19 mouse cellular contexts compared by ENCODE assay signal in genomic region chr4:115848083-115848482, GRCm38 (mm10). TPM values are rescaled to one million over a fixed set of nuclear protein-coding genes. Genes with fewer than 3 reads are reported as not detected.
DNase-seq lines count a peak whose midpoint lies in the region; ATAC-seq and TF ChIP-seq lines count a peak whose summit lies in the region.
"Had no signal": no experiment of that assay in that cellular context is flagged by ENCODE, and none has a peak within 500 bp of the region (broad histone marks: within the 10 kb centered on the region; RNA-seq: fewer than 3 reads in every experiment).

No protein-coding gene starts in this region.

- H3K9me3 ChIP-seq in liver, embryonic 12.5 days (replicated peaks): no peaks in the 10 kb centered on the region
- H3K9me3 ChIP-seq in hindbrain, postnatal 0 days (ENCODE audit: low read length): no peaks in the 10 kb centered on the region
- H3K9me3 ChIP-seq: forebrain, embryonic 10.5 days; kidney, embryonic 15.5 days had no signal

- H3K9ac ChIP-seq in liver, embryonic 12.5 days: peak overlapping the region; percentile 65
- no peak overlapping the region for H3K9ac ChIP-seq in hindbrain, postnatal 0 days (replicated peaks; ENCODE audit: low read length)
- H3K9ac ChIP-seq: kidney, embryonic 15.5 days had no signal

- no peaks in the 10 kb centered on the region for H3K79me2 ChIP-seq in myocyte (ENCODE audit: control insufficient read depth, insufficient read depth)

- peak overlapping the region; percentile 74; the same call in 1 of the 2 replicates for H3K27ac ChIP-seq in layer of hippocampus, adult 2 months
- peak overlapping the region; percentile 98 for H3K27ac ChIP-seq in bone marrow macrophage, adult 2 months (ENCODE audit: insufficient read depth, low read depth, low read length)
- peak overlapping the region; percentile 94 for H3K27ac ChIP-seq in liver, embryonic 12.5 days
- no peak overlapping the region for H3K27ac ChIP-seq in hindbrain, postnatal 0 days
- H3K27ac ChIP-seq: kidney, embryonic 15.5 days had no signal

- WGBS in liver, embryonic 12.5 days (ENCODE audit: insufficient replicate concordance): 28% methylated on average over 1 of the region's 1 CpGs
- 100% methylated on average over 1 of the region's 1 CpGs for WGBS in hindbrain, postnatal 0 days

- TF ChIP-seq POLR2A in bone marrow macrophage, adult 2 months (IDR thresholded peaks at IDR 0.05; ENCODE audit: borderline replicate concordance, low read depth, low read length): no peak
- TF ChIP-seq POLR2A in myocyte (IDR thresholded peaks at IDR 0.05; ENCODE audit: insufficient read length, low read depth): no peak

- no peak overlapping the region for H3K4me3 ChIP-seq in layer of hippocampus, adult 2 months
- peak overlapping the region; percentile 31; the same call in 1 of the 2 replicates for H3K4me3 ChIP-seq in bone marrow macrophage, adult 2 months (ENCODE audit: insufficient read depth, low read length)
- no peak overlapping the region for H3K4me3 ChIP-seq in liver, embryonic 12.5 days
- no peak overlapping the region for H3K4me3 ChIP-seq in myocyte
- no peak overlapping the region for H3K4me3 ChIP-seq in hindbrain, postnatal 0 days (ENCODE audit: low read length)
- H3K4me3 ChIP-seq: forebrain, embryonic 10.5 days; kidney, embryonic 15.5 days had no signal

- DNase-seq in layer of hippocampus, adult 2 months (ENCODE audit: low spot score in 2 of 2): no peak
- DNase-seq in layer of hippocampus, postnatal 25 days (ENCODE audit: extremely low spot score in 1 of 2, low spot score in 1 of 2): no peak
- no peak for DNase-seq in hindbrain, postnatal 0 days (ENCODE audit: low spot score)
- DNase-seq in adrenal gland, adult 2 months: no peak
- no peak for DNase-seq in T-cell, adult 2 months (ENCODE audit: low spot score)
- DNase-seq: adrenal gland, postnatal 25 days; cerebellum, adult 18-20 months; lung, postnatal 14 days; thymus, postnatal 36 days had no signal

- peaks cover 76% of the 10 kb centered on the region for H3K4me1 ChIP-seq in bone marrow macrophage, adult 2 months (ENCODE audit: control insufficient read depth, insufficient read depth, low read length)
- peaks cover 88% of the 10 kb centered on the region for H3K4me1 ChIP-seq in liver, embryonic 12.5 days
- H3K4me1 ChIP-seq in hindbrain, postnatal 0 days (ENCODE audit: insufficient read depth, low read length): no peaks in the 10 kb centered on the region
- H3K4me1 ChIP-seq: kidney, embryonic 15.5 days had no signal

- peaks cover 86% of the 10 kb centered on the region for H3K36me3 ChIP-seq in liver, embryonic 12.5 days
- peaks cover 18% of the 10 kb centered on the region for H3K36me3 ChIP-seq in myocyte (ENCODE audit: control insufficient read depth, insufficient read depth)
- no peaks in the 10 kb centered on the region for H3K36me3 ChIP-seq in hindbrain, postnatal 0 days (ENCODE audit: insufficient read depth, low read length)

- peak overlapping the region; percentile 69 for H3K4me2 ChIP-seq in liver, embryonic 12.5 days
- H3K4me2 ChIP-seq in myocyte (ENCODE audit: low read depth): no peak overlapping the region
- no peak overlapping the region for H3K4me2 ChIP-seq in hindbrain, postnatal 0 days (ENCODE audit: low read depth, low read length)
- H3K4me2 ChIP-seq: kidney, embryonic 15.5 days had no signal

- H3K27me3 ChIP-seq in liver, embryonic 12.5 days (replicated peaks): no peaks in the 10 kb centered on the region
- no peaks in the 10 kb centered on the region for H3K27me3 ChIP-seq in myocyte (ENCODE audit: control insufficient read depth, insufficient read depth, insufficient read length)
- H3K27me3 ChIP-seq in hindbrain, postnatal 0 days (ENCODE audit: insufficient read depth, low read length): no peaks in the 10 kb centered on the region
- H3K27me3 ChIP-seq: kidney, embryonic 15.5 days had no signal

- ATAC-seq in liver, embryonic 12.5 days: peak; percentile 23; the same call in 1 of the 2 replicates
- ATAC-seq in hindbrain, postnatal 0 days: no peak

- no peak overlapping the region for H3ac ChIP-seq in myocyte (ENCODE audit: control insufficient read depth, insufficient read length)

- TF ChIP-seq CTCF in layer of hippocampus, adult 2 months (conservative IDR thresholded peaks at IDR 0.05): no peak
- no peak for TF ChIP-seq CTCF in bone marrow macrophage, adult 2 months (IDR thresholded peaks at IDR 0.05; ENCODE audit: low read depth, low read length)
- no peak for TF ChIP-seq CTCF in hindbrain, postnatal 0 days (IDR thresholded peaks at IDR 0.05; ENCODE audit: low read depth)

TF ChIP-seq in myocyte, 11 proteins besides CTCF, POLR2A, EP300 and RAD21:
- TF ChIP-seq REST (IDR thresholded peaks at IDR 0.05; ENCODE audit: insufficient read depth, insufficient read length): no peak
- TF ChIP-seq MYOD1 (IDR thresholded peaks at IDR 0.05; ENCODE audit: control insufficient read depth in 1 of 3, insufficient read length in 2 of 3, low read depth in 2 of 3): peak in 2 of 3 experiments; percentile 21 to 32

RNA-seq across cellular contexts. Expression of gene Mknk1, which starts 9.1 kb away (rescaled TPM):
- total RNA-seq in layer of hippocampus, adult 2 months (2021): 10 to 100 TPM; 49.5 to 55.6 TPM
- 10 to 100 TPM; 39.5 to 53.9 TPM for total RNA-seq in layer of hippocampus, postnatal 25 days (2021)
- polyA plus RNA-seq in bone marrow macrophage, adult 2 months (2012; ENCODE audit: insufficient read depth, insufficient read length, missing spikeins): 138 and 149 TPM in 2 replicates
- 45.2 and 47.2 TPM in 2 replicates for polyA plus RNA-seq in liver, embryonic 12.5 days (2016; fragmentation: Nextera tagmentation; extraction: Ambion mirVana)
- 31.7 TPM for polyA plus RNA-seq in myocyte (2012; fragmentation: generic; extraction: Trizol)
- total RNA-seq in hindbrain, postnatal 0 days (2014; rRNA removed): 18.4 and 23.2 TPM in 2 replicates
- 22.0 and 24.5 TPM in 2 replicates for polyA plus RNA-seq in hindbrain, postnatal 0 days (2015; fragmentation: Nextera tagmentation; extraction: Ambion mirVana)
- 10 to 100 TPM; 36.4 to 41.6 TPM for total RNA-seq in adrenal gland, adult 2 months (2021)
- polyA plus RNA-seq in adrenal gland, adult 2 months (2012; rRNA removed): 47.0 and 60.2 TPM in 2 replicates

RNA-seq across cellular contexts. Expression of gene Mob3c, which starts 20.2 kb away (rescaled TPM):
- total RNA-seq in layer of hippocampus, adult 2 months (2021): 1 to 10 TPM; 4.8 to 5.0 TPM
- 1 to 10 TPM; 5.1 to 5.3 TPM for total RNA-seq in layer of hippocampus, postnatal 25 days (2021)
- 25.3 and 27.5 TPM in 2 replicates for polyA plus RNA-seq in bone marrow macrophage, adult 2 months (2012; ENCODE audit: insufficient read depth, insufficient read length, missing spikeins)
- 7.4 and 8.3 TPM in 2 replicates for polyA plus RNA-seq in liver, embryonic 12.5 days (2016; fragmentation: Nextera tagmentation; extraction: Ambion mirVana)
- polyA plus RNA-seq in myocyte (2012; fragmentation: generic; extraction: Trizol): 4.9 TPM
- 2.9 and 4.4 TPM in 2 replicates for total RNA-seq in hindbrain, postnatal 0 days (2014; rRNA removed)
- polyA plus RNA-seq in hindbrain, postnatal 0 days (2015; fragmentation: Nextera tagmentation; extraction: Ambion mirVana): 4.1 and 4.3 TPM in 2 replicates
- total RNA-seq in adrenal gland, adult 2 months (2021): 10 to 100 TPM; 11.0 to 13.2 TPM
- polyA plus RNA-seq in adrenal gland, adult 2 months (2012; rRNA removed): 37.9 and 39.5 TPM in 2 replicates

RNA-seq across cellular contexts. Expression of gene Kncn, which starts 36.1 kb away (rescaled TPM):
- total RNA-seq in layer of hippocampus, adult 2 months (2021): under 1 TPM; 0.41 to 0.42 TPM
- total RNA-seq in layer of hippocampus, postnatal 25 days (2021): under 1 TPM in 1 of 2 experiments, not detected in 1; 0.22 TPM
- not detected in 2 replicates for polyA plus RNA-seq in bone marrow macrophage, adult 2 months (2012; ENCODE audit: insufficient read depth, insufficient read length, missing spikeins)
- not detected in 2 replicates for polyA plus RNA-seq in liver, embryonic 12.5 days (2016; fragmentation: Nextera tagmentation; extraction: Ambion mirVana)
- polyA plus RNA-seq in myocyte (2012; fragmentation: generic; extraction: Trizol): not detected
- 0.14 TPM in 1 of 2 replicates, not detected in the other for total RNA-seq in hindbrain, postnatal 0 days (2014; rRNA removed)
- 0.10 and 0.29 TPM in 2 replicates for polyA plus RNA-seq in hindbrain, postnatal 0 days (2015; fragmentation: Nextera tagmentation; extraction: Ambion mirVana)
- not detected for total RNA-seq in adrenal gland, adult 2 months (2021)
- 0.10 TPM in 1 of 2 replicates, not detected in the other for polyA plus RNA-seq in adrenal gland, adult 2 months (2012; rRNA removed)
- total RNA-seq: adrenal gland, postnatal 25 days; gastrocnemius, adult 8-10 months; neutrophil, adult 5-6 weeks had no signal
- polyA plus RNA-seq: forebrain, embryonic 10.5 days; heart, postnatal 0 days; limb, embryonic 11.5 days had no signal

RNA-seq across cellular contexts. Expression of gene 6430628N08Rik, which starts 42.4 kb away (rescaled TPM):
- not detected for total RNA-seq in layer of hippocampus, adult 2 months (2021)
- under 1 TPM in 1 of 2 experiments, not detected in 1; 0.22 TPM for total RNA-seq in layer of hippocampus, postnatal 25 days (2021)
- not detected in 2 replicates for polyA plus RNA-seq in bone marrow macrophage, adult 2 months (2012; ENCODE audit: insufficient read depth, insufficient read length, missing spikeins)
- polyA plus RNA-seq in liver, embryonic 12.5 days (2016; fragmentation: Nextera tagmentation; extraction: Ambion mirVana): not detected in 2 replicates
- polyA plus RNA-seq in myocyte (2012; fragmentation: generic; extraction: Trizol): not detected
- total RNA-seq in hindbrain, postnatal 0 days (2014; rRNA removed): 0.16 and 0.18 TPM in 2 replicates
- polyA plus RNA-seq in hindbrain, postnatal 0 days (2015; fragmentation: Nextera tagmentation; extraction: Ambion mirVana): 0.49 and 0.58 TPM in 2 replicates
- not detected for total RNA-seq in adrenal gland, adult 2 months (2021)
- polyA plus RNA-seq in adrenal gland, adult 2 months (2012; rRNA removed): not detected in 2 replicates
- total RNA-seq: adrenal gland, postnatal 25 days; gastrocnemius, adult 8-10 months; layer of hippocampus, postnatal 10 days; neutrophil, adult 5-6 weeks had no signal
- polyA plus RNA-seq: forebrain, embryonic 10.5 days; heart, postnatal 0 days; kidney, embryonic 15.5 days had no signal
